Mouse (Mus musculus): ENCODE data around the gene Gabrd.
A peak's percentile ranks its signal among the peaks of the same experiment; 100 is the strongest.

Gabrd gene

GRCm38 (mm10) chr4:155397511-155398221 is at the start of gene Gabrd:
TSS of gene Gabrd (minus strand) at chr4:155398112.
- DNase-seq (ENCODE audit: low read depth, low spot score) = peak; percentile 29

DNA sequence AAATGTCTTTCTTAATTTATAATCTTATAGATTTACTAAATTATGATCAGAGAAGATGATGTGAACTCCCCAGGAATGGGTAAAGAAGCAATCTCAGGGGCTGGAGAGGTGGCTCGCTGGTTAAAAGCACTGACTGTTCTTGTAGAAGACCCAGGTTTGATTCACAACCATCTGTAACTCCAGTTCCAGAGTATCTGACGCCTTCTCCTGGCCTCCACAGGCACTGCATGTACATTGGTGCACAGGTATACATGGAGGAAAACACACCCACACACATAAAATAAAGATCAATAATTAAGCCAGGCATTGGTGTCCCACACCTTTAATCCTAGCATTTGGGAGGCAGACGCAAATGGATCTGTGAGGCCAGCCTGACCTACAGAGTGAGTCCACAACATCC is 44.9 kb upstream of the Gabrd start:
- no peak for DNase-seq (ENCODE audit: low read depth, low spot score)

DNA sequence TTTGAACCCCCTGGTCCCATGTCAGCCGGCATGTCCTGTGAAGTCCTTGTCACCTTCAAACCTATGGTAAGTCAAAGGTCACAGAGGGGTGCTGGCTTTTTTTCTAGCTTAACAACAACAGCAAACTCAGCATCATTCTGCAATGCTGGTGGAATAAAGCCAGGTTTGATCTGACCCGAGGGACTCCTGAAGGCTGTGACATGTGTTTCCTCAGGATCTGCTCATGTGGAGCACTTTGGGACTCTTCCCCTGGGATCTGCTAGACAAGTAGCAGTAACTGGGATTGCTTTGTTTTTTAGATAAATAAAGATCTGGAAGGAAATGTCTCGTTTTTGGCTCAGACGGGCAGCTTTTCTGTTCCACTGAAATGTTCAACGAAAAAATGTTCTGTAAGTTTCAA is 36.1 kb upstream of the Gabrd start:
- DNase-seq (ENCODE audit: low read depth, low spot score) = no peak

DNA sequence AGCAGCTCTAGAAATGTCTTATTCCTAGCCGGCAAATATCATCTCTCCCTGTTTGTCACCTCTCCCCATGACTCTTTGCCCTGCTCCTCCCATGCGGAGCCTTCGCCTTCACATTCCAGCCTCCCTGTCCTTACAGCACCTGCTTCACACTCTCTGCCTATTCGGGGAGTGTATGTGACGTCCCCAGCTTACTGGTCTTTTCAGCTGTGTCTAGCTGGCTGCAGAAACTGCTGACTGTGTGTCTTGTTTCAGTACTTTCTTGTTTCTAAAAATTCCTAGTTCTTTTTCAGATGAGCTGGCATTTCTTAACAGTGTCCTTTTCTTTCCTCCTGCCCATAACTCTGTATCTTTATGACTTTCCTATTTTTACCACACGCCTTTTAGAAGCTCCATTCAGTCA is 34.4 kb upstream of the Gabrd start:
- no peak for DNase-seq (ENCODE audit: low read depth, low spot score)

- DNase-seq (ENCODE audit: low read depth, low spot score) = no peak
Measured at GRCm38 (mm10) chr4:155429202-155429601, 31.3 kb upstream of the Gabrd start.

DNA sequence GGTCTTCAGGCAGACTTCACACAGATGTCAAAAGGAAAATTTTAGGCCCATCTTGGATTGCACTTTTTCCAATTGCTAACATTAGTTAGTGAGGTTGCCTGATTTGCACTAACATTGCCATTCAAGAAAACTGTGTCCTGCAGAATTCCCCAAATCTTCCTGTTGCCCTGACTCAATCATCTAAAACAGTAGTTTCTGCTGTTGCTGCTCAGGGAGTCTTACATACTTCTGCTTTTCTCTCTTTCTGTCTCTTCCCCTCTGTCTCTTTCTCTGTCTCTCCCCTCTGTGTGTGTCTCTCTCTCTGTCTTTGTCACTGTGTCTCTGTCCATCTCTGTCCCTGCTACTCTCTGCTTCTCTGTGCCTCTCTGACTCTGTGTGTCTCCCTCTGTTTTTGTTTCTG is 30.5 kb upstream of the Gabrd start:
- no peak for DNase-seq (ENCODE audit: low read depth, low spot score)

GRCm38 (mm10) chr4:155426272-155426671 is 28.4 kb upstream of the Gabrd start:
- no peak for DNase-seq (ENCODE audit: low read depth, low spot score)

GRCm38 (mm10) chr4:155423988-155424387 is 26.1 kb upstream of the Gabrd start:
- DNase-seq (ENCODE audit: low read depth, low spot score) = no peak

DNA sequence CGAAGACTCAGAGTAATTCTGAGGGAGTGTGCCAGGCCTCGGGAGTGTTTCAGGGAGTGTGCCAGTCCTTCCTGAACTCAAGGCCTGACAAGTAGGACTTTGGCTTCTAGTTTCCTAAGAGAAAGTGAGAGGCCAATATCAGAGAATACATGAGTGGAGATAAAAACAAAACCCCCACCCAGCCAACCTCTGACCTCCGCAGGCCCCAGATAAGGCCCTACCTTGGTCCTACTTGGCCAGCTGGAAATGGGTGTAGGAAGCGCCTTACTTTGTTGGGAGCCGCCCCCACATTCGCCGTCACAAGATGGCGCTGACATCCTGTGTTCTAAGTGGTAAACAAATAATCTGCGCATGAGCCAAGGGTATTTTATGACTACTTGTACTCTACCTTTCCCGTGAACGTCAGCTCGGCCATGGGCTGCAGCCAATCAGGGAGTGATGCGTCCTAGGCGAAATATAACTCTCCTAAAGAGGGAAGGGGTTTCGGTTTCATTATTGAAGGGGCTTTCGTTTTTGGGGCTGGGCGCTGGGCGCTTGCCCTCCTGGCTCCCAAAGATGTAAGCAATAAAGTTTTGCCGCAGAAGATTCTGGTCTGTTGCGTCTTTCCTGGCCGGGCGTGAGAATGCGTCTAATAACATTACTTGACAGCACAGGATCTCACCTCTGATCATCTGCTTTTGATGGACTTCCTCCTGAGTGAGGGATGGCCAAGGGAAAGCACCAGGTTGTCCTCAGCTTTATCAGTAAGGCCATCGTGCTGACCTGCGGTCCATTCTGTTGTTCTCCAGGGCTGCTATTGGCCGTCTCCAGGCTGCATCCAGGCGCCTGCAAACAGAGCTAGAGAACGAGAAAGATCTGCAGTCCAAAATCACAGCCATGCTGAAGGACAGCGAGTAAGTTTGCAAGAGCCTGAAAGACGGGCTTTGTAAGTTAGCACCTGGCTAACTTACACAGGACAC is 23.8 kb upstream of the Gabrd start:
- peak; percentile 28 for DNase-seq (ENCODE audit: low read depth, low spot score)

DNA sequence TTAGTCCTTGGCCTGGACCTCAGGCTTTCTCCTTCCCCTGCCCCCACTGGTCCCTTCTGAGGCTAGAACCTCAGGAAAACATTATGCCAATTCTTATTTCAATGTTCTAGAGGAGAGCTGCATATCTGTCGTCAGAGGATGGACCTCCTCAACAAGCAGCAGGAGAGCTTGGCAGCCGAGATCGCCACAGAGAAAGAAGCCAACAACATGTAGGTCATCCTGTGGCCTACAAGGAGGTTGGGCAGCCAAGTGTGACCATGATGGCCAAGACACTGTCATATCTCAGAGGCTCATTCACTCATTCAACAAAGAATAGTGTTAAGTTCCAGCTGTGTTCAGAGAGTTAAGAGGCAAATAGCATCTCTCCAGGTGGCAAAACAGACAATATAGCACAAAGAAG is 22.2 kb upstream of the Gabrd start:
- DNase-seq (ENCODE audit: low read depth, low spot score) = no peak

- peak; percentile 39 for DNase-seq (ENCODE audit: low read depth, low spot score)
Measured at GRCm38 (mm10) chr4:155414656-155415235, 16.8 kb upstream of the Gabrd start.

DNA sequence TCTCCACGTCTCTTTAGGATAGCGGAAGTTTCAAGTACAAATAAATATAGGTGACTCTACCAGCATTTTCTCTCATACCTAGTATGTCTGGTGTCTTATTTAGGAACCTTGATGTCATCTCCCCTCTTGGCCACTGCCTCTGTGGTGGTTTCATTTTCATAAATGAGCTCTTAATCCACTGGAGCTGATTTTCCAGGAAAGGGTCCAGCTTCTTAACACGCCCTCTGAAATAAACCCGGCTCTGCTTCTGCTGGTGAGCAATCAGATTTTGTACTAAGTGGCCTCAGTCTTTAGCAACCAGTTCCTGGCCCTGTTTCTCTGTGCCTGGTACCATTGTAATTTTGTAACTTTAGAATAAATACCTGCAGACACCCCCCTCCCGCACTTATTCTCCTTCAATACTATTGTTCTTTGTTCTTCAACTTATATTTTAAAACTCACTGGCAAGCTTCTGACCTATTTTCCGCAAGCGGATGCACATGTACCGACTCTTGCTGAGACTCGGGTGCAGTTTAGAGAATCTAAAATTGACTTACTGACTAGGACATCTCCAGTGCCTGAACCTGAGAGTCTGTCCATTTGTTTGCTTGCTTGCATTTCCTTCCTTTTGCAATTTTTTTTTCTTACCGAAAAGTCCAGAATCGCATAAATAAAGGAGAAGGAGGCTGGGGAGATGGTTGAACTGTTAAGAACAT is 15.9 kb upstream of the Gabrd start:
- no peak for DNase-seq (ENCODE audit: low read depth, low spot score)

GRCm38 (mm10) chr4:155412124-155412523 is 14.2 kb upstream of the Gabrd start:
- no peak for DNase-seq (ENCODE audit: low read depth, low spot score)

GRCm38 (mm10) chr4:155409058-155409776 is 11.3 kb upstream of the Gabrd start, which contains the start of gene Cfap74:
TSS of gene Cfap74 (plus strand) at chr4:155409190.
- DNase-seq (ENCODE audit: low read depth, low spot score) = peak; percentile 69

DNA sequence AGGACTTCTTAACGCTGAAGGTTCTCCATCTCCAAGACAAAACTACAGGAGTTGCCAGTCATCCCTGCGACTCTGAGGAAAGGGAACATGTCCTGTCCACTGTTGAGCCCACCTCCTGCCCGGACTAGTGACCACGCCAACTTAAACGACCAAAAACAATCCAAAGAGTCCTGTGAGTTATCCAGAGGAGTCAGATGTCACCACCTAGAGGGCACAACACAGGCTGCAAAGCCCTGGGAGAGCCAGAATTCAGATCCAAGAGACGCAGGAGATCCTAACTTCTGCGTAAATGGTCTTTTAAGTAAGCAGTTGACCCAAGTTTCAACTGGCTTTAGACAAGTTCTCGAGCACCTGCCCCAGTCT is 10.8 kb upstream of the Gabrd start:
- no peak for DNase-seq (ENCODE audit: low read depth, low spot score)

- DNase-seq (ENCODE audit: low read depth, low spot score) = no peak
Measured at GRCm38 (mm10) chr4:155402489-155402888, 4.6 kb upstream of the Gabrd start.

DNA sequence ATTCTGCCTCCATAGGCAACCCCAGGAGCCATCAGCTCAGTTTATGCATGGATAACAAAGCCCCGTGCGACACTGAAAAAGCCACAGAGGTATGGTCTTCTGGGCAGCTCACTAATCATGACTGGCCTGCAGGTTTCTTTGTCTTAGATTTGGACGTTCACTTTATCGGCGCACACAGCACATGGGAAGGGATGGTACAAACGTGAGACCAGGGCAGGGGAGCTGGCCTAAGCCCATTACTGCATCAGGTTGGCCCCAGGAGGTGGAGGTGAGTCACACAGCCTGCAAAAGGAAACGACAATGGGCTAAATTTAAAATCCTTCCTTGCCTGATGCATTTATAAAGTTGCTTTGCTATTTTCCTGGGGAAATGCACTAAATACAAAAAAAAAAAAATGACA is 3.2 kb upstream of the Gabrd start:
- DNase-seq (ENCODE audit: low read depth, low spot score) = no peak

DNA sequence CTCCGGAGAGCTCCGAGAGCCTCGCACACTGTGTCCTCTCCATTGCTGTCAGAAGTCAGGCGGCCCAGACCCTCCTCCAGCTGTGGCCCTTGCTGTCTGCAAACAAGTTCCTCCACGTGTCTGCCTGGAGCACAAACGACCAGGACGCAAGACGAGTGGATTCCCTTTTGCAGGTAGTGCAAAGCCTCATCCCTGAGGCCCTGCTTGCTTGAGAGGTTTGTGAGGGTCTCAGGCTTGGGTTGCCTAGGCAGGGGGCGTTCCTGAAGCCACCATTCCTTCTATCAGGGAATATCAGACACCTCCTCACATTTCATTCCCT is 269 bp upstream of the Gabrd start:
- no peak for DNase-seq (ENCODE audit: low read depth, low spot score)

- no peak for DNase-seq (ENCODE audit: low read depth, low spot score)
Measured at GRCm38 (mm10) chr4:155396751-155397150, 1.2 kb downstream of the Gabrd start.

DNA sequence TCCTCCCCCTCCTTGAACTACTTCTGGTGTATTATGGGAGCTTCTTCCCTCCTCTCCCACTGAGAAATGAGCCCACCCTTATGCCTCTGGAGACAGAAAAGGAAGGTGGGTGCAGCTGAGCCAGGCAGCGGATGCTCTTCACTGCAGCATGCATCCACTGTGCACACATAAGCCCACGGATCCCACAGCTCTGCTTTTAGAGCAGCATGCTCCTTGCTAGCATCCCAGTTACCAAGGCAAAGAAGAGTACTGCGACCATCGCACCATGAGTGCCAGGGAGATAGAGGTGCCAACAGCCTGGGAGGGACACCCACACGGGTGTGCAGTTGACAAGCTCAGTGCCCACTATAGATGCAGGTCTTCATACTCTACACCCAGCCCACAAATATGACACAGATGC is 2.4 kb downstream of the Gabrd start:
- no peak for DNase-seq (ENCODE audit: low read depth, low spot score)

GRCm38 (mm10) chr4:155387166-155387565 is 10.7 kb downstream of the Gabrd start:
- no peak for DNase-seq (ENCODE audit: low read depth, low spot score)
